Mouse (Mus musculus) megakaryocyte, embryonic 14.5 days (primary cell): ENCODE results near the gene Taf11. TPM values are rescaled to one million over a fixed set of nuclear protein-coding genes. Genes with fewer than 3 reads are reported as not detected.

ENCODE experiments used
- H3K27me3 ChIP-seq: replicated peaks from 2 replicates; pipeline ENCODE3; 2012; ENCODE audit warnings: inconsistent platforms
- H3K36me3 ChIP-seq: replicated peaks from 2 replicates; pipeline ENCODE3; 2012; ENCODE audit warnings: low read length, inconsistent platforms, mixed read lengths
- H3K4me1 ChIP-seq: 2 replicates; pipeline ENCODE4 v1.6.1; 2012; ENCODE audit warnings: inconsistent platforms
- H3K4me3 ChIP-seq: replicated peaks from 2 replicates; pipeline ENCODE3; 2012; ENCODE audit warnings: moderate library complexity, mild to moderate bottlenecking, inconsistent platforms
- H3K9me3 ChIP-seq: 2 replicates; pipeline ENCODE4 v1.6.1; 2012; ENCODE audit warnings: inconsistent platforms
- FLI1 ChIP-seq: IDR thresholded peaks from 2 replicates; pipeline ENCODE4 v1.6.1; 2012; ENCODE audit warnings: low read length, inconsistent platforms, mixed read lengths
- GATA1 ChIP-seq: IDR thresholded peaks from 3 replicates; pipeline ENCODE4 v1.6.1; 2012; ENCODE audit warnings: mixed read lengths, low read length, inconsistent platforms, borderline replicate concordance
- polyA plus RNA-seq: library from polyadenylated mRNA; stranded (reverse); fragments of >175 nt; gene quantifications from 2 replicates; pipeline ENCODE4 v1.2.3, GENCODE M21; 2012; ENCODE audit warnings: low replicate concordance; ENCODE audit not compliant: insufficient read depth

Gene Taf11
- polyA plus RNA-seq, 1 experiment, result 82.5 TPM

DNA sequence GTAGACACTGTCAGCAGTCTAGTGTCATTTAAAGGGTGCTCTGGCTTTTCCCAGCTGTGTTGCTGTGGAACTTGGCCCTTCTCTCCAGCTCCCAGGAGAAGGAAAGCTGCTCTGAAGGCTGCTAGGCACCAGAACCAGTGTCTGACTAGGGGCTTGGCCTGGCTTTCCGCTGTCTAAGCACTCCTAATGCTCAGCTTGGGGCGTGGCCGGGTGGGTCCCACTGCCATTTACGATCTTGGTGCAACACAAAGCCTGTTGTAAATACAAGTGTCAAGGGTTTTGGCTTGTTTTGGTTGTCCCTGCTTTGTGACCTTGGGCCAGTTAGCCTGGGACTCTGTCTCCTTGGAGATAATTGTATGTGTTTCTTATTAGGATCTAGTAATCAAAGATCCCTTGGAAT, 30.7 kb upstream of the Taf11 start:
- TF ChIP-seq GATA1 (no peak), FLI1 (no peak)
- Histone ChIP-seq H3K9me3 (no peaks in the 10 kb centered on the region), H3K4me3 (no peak overlapping the region), H3K36me3 (no peaks in the 10 kb centered on the region), H3K27me3 (no peaks in the 10 kb centered on the region), H3K4me1 (peaks cover 69% of the 10 kb centered on the region)

DNA sequence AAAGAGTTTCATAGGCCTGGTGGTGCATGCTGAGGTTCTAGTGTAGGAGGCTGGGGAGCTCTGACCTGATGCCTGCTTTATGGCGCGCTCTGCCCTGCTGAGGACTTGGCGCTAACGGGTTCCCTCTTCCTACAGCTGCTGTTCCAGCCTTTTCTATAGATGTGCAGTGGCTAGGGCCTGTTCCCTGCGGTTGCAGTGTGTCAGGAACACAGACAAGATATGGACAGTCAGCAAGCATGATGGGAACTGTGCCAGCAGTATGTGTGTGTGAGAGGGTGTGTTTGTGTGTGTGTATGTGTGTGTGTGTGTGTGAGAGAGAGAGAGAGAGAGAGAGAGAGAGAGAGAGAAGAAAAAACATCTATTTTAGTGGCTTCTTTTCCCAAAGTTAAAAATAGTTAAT, 29.4 kb upstream of the Taf11 start:
- Histone ChIP-seq H3K36me3 (peaks cover 6% of the 10 kb centered on the region), H3K27me3 (no peaks in the 10 kb centered on the region), H3K4me1 (peaks cover 80% of the 10 kb centered on the region), H3K4me3 (peak overlapping the region; percentile 47), H3K9me3 (peaks cover 5% of the 10 kb centered on the region; the same call in 1 of the 2 replicates)
- TF ChIP-seq GATA1 (no peak), FLI1 (no peak)

DNA sequence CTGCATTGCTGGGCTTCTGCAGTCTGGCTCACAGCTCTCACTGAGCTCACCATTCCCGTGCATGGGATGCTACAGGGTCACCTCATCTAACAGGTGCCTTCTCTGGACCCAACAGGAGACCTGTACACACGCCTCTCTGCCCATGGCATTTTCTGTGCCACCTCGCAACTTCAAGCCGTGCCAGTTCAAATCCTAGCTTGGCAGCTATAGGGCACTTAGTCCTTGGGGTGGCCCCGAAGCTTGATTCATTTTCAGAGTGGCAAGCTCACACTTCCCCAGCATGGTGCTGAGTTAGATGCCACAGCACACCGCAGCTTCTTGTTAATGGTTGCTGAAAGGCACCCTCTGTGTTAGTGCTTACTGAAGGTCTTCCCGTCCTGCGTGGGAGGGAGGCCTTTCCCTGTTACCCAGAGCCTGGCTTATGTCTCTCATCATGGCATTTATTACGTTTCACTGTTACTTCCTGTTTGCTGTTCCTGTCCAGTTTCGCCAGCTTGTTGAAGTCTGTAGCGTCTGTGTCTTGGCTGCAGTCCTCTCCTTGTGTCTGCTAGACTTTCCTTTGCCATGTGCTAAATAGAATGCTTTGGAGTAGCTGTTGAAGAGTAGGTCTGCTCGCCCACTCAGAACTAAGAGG, 28.6 kb upstream of the Taf11 start:
- Histone ChIP-seq H3K4me3 (peak overlapping the region; percentile 36), H3K36me3 (peaks cover 6% of the 10 kb centered on the region), H3K9me3 (peaks cover 5% of the 10 kb centered on the region; the same call in 1 of the 2 replicates), H3K4me1 (peaks cover 85% of the 10 kb centered on the region), H3K27me3 (no peaks in the 10 kb centered on the region)
- no peak for TF ChIP-seq FLI1

DNA sequence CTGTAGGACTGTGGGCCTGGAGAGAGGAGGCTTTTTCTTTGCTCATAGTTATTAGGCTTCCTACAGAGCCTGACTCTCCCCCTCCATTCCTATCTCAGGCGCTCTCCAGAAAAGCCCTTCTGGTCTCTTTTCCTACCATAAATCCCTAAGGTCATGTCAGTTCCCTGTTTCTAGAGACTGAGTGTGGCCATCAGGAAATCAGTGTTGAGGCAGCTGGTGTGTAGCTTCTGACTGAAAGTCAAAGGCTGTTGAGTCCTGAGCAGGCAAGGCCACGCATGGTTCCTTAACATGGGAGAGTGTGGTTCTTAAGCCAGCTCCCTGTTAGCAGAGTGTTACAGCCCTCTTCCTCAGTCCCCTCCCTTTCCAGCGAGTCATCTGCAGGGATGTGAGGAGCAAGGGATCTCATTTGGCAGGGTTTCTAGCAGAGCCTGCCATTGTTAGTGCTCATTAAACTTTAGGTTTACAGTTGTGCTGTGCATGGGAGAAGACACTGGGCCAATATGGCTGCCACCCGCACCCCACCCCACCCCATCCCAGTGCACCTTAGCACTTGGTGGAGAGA, 27.5 kb upstream of the Taf11 start:
- TF ChIP-seq GATA1 (no peak), FLI1 (no peak)
- Histone ChIP-seq H3K4me1 (peaks cover 85% of the 10 kb centered on the region), H3K36me3 (peaks cover 6% of the 10 kb centered on the region), H3K4me3 (no peak overlapping the region), H3K9me3 (peaks cover 5% of the 10 kb centered on the region; the same call in 1 of the 2 replicates), H3K27me3 (no peaks in the 10 kb centered on the region)

DNA sequence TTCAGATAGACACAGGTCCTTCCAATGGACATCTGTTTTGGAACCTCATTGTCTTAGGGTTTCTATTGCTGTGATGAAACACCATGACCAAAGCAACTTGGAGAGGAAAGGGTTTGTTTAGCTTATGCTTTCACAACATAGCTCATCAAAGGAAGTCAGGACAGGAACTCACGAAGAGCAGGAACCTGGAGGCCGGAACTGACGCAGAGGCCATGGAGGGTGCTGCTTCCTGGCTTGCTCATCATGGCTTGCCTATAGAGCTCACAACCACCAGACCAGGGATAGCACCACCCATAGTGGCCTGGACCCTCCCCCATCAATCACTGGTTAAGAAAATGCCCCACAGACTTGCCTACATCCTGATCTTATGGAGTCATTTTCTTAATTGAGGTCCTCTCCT, 25.4 kb upstream of the Taf11 start:
- peaks cover 6% of the 10 kb centered on the region for H3K36me3 ChIP-seq
- TF ChIP-seq GATA1 (no peak), FLI1 (no peak)
- no peak overlapping the region for H3K4me3 ChIP-seq
- H3K4me1 ChIP-seq, result peaks cover 65% of the 10 kb centered on the region
- H3K27me3 ChIP-seq, result no peaks in the 10 kb centered on the region
- peaks cover 5% of the 10 kb centered on the region; the same call in 1 of the 2 replicates for H3K9me3 ChIP-seq

DNA sequence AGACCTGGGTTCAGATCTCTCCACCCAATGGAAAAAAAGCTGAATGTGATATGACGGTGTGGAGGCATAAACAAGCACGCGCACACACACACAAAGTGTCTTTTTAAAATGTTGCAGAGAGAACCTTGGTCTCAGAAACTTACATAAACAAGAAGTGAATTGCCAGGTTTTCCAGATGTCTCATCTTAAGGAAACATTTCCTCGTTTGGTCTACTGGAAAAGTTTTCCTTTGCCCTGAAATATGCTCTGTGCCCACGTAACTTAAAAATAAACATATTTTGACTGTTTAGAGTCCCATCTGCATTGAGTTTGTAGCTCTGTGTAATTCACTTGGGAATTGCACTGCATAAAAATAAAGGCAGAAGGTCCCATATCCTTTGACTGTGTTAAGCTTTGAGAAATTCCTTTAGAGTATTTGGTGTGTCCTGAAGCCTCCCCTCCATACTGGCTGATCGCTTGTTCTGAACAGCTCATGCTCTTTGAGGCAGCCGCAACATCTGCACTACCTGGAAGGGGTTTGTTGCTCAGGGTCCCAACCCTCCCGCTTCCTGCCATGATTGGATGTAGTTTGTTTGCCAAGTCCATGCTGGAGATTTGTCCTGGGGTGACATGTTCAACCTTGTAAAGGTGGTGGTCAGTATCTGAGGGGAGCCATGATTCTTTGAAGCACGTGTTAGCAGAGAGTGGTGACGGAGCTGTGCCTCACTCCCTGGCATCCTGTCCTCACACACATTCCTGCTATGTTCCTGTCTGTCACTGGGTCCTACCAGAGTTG, 24.7 kb upstream of the Taf11 start:
- peaks cover 57% of the 10 kb centered on the region for H3K4me1 ChIP-seq
- peaks cover 6% of the 10 kb centered on the region for H3K36me3 ChIP-seq
- peaks cover 5% of the 10 kb centered on the region; the same call in 1 of the 2 replicates for H3K9me3 ChIP-seq
- no peak for TF ChIP-seq FLI1
- no peak for TF ChIP-seq GATA1
- H3K4me3 ChIP-seq, result no peak overlapping the region
- no peaks in the 10 kb centered on the region for H3K27me3 ChIP-seq

DNA sequence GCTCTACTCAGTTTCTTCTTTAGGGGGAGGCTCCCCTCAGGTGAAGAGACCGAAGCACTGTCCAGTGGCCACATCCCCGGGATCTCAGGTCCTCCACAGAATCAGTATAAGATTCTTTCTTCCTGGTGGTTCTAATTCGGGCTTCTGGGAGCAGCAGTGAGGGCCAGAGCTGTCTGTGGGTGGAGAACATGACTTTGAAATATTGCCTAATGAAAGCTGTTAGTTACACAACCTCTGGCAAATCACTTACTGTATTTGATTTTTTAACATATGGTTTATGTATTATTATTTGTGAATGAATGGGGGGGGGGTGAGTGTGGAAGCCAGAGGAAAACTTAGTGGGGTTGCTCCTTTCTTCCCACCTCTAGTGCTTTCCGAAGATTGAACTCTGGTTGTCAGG, 22.2 kb upstream of the Taf11 start:
- Histone ChIP-seq H3K4me3 (no peak overlapping the region), H3K4me1 (peaks cover 39% of the 10 kb centered on the region), H3K9me3 (peaks cover 5% of the 10 kb centered on the region; the same call in 1 of the 2 replicates), H3K27me3 (no peaks in the 10 kb centered on the region), H3K36me3 (peaks cover 11% of the 10 kb centered on the region)
- TF ChIP-seq FLI1 (no peak), GATA1 (no peak)

DNA sequence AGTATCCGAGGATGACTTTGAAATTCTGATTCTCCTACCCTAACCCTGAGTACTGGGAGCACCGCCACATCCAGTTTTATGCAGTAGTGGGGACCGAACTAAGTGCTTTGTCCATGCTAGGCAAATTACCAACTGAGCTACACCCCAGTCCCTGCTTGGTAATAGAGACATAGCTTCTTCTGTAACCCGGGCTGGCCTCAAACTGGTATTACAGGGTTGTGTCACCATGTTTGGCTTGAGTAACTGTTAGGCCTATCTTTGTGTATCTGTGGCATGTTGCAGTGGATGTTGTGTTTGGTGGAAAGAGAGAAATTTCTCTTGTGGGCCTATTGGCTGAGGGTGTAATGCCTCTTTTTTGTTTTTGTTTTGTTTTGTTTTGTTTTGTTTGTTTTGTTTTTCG, 20.6 kb upstream of the Taf11 start:
- peaks cover 5% of the 10 kb centered on the region; the same call in 1 of the 2 replicates for H3K9me3 ChIP-seq
- no peak for TF ChIP-seq GATA1
- TF ChIP-seq FLI1, result no peak
- peaks cover 42% of the 10 kb centered on the region for H3K4me1 ChIP-seq
- peaks cover 2% of the 10 kb centered on the region for H3K27me3 ChIP-seq
- no peak overlapping the region for H3K4me3 ChIP-seq
- H3K36me3 ChIP-seq, result peaks cover 11% of the 10 kb centered on the region

DNA sequence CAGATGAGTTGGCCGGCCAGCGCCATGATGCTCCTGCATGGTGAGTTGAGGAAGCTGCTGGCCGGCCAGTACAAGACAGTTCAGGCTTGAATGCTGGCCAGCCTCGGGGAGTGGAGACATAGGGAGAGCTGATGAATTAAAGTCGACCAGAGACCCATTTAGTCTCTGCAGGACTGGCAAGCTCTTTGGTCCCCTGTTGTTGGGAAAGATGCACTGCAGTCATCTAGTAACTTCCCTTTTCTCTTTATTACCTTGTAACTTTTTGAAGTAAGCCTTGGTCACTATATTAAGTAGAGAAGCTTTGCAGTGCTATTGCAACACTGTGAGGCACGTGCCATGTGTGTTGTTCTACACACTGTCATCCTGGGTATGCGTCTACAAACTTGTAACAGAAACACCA, 15.9 kb upstream of the Taf11 start:
- Histone ChIP-seq H3K4me3 (no peak overlapping the region), H3K9me3 (no peaks in the 10 kb centered on the region), H3K4me1 (peaks cover 46% of the 10 kb centered on the region), H3K36me3 (peaks cover 8% of the 10 kb centered on the region), H3K27me3 (peaks cover 2% of the 10 kb centered on the region)
- no peak for TF ChIP-seq FLI1
- no peak for TF ChIP-seq GATA1

DNA sequence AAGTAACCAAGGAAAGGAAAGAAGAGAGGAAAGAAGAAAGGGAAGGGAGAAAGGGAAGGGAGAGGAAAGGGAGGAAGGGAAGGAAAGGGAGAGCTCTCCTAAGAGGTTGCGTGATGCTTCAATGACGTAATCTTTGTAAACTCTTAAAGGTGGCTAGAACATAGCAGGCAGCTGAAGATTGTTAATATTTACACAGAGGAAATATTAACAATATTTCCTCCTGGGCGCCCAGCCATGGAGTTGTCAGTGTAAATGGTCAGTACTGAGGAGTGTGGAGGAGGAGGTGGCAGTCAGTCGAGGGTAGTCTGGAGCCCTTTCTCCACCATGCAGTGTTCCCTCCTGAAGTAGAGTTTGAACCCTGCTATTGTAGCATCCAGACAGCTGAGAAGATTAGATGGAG, 15.4 kb upstream of the Taf11 start:
- H3K4me3 ChIP-seq, result no peak overlapping the region
- TF ChIP-seq GATA1 (no peak), FLI1 (no peak)
- H3K36me3 ChIP-seq, result peaks cover 8% of the 10 kb centered on the region
- peaks cover 2% of the 10 kb centered on the region for H3K27me3 ChIP-seq
- H3K4me1 ChIP-seq, result peaks cover 50% of the 10 kb centered on the region
- no peaks in the 10 kb centered on the region for H3K9me3 ChIP-seq
